Mouse (Mus musculus) intestine, embryonic 15.5 days (tissue): Measurements from ENCODE around the gene Depdc1b. TPM values are rescaled to one million over a fixed set of nuclear protein-coding genes. Genes with fewer than 3 reads are reported as not detected.

Experiments used
- ATAC-seq: fragments of 200-750 bp; cut with Nextera tagmentation; 2 replicates; pipeline ENCODE4 v1.8.0; 2017; ENCODE audit warnings: moderate TSS enrichment, moderate library complexity
- H3K27ac ChIP-seq: fragments of 300-500 bp; sonication (generic); 2 replicates; pipeline ENCODE4 v1.5.1; 2015; ENCODE audit warnings: mild to moderate bottlenecking, inconsistent platforms
- H3K27me3 ChIP-seq: fragments of 300-500 bp; sonication (generic); replicated peaks from 2 replicates; pipeline ENCODE4 v1.6.1; 2015; ENCODE audit warnings: inconsistent platforms
- H3K36me3 ChIP-seq: fragments of 300-500 bp; sonication (generic); 2 replicates; pipeline ENCODE4 v1.6.1; 2015; ENCODE audit warnings: inconsistent platforms
- H3K4me1 ChIP-seq: fragments of 300-500 bp; sonication (generic); replicated peaks from 2 replicates; pipeline ENCODE4 v1.6.1; 2015; ENCODE audit warnings: inconsistent platforms
- H3K4me2 ChIP-seq: fragments of 300-500 bp; sonication (generic); replicated peaks from 2 replicates; pipeline ENCODE4 v1.6.1; 2015; ENCODE audit warnings: mild to moderate bottlenecking, inconsistent platforms
- H3K4me3 ChIP-seq: fragments of 300-500 bp; sonication (generic); replicated peaks from 2 replicates; pipeline ENCODE4 v1.5.1; 2015; ENCODE audit warnings: inconsistent platforms
- H3K9ac ChIP-seq: fragments of 300-500 bp; sonication (generic); 2 replicates; pipeline ENCODE4 v1.6.1; 2015; ENCODE audit warnings: inconsistent platforms
- H3K9me3 ChIP-seq: fragments of 300-500 bp; sonication (generic); 2 replicates; pipeline ENCODE4 v1.6.1; 2016; ENCODE audit warnings: inconsistent platforms
- WGBS: fragments of 180-500 bp; shearing (Covaris S2); methylation state at CpG from one replicate; pipeline ENCODE4 v1.1.7; 2015; 5-methylcytosine and 5-hydroxymethylcytosine counted together
- polyA plus RNA-seq: library from polyadenylated mRNA; unstranded; fragments of >200 nt; fragmentation: Nextera tagmentation; extraction: Ambion mirVana; gene quantifications from 2 replicates; pipeline ENCODE4 v1.2.1, GENCODE M21; 2015

Gene Depdc1b
- polyA plus RNA-seq: 6.2 and 6.6 TPM in 2 replicates

GRCm38 (mm10) chr13:108315702-108316486 is at the start of gene Depdc1b:
Depdc1b (plus strand) TSS chr13:108316332.
- no peaks in the 10 kb centered on the region for H3K36me3 ChIP-seq

GRCm38 (mm10) chr13:108267841-108268634 is 48.1 kb upstream of the Depdc1b start:
- no peak overlapping the region for H3K27ac ChIP-seq
- ATAC-seq: no peak
- no peaks in the 10 kb centered on the region for H3K9me3 ChIP-seq
- no peaks in the 10 kb centered on the region for H3K27me3 ChIP-seq
- H3K4me2 ChIP-seq: no peak overlapping the region
- H3K4me1 ChIP-seq: peaks cover 6% of the 10 kb centered on the region; the same call in 1 of the 2 replicates
- no peaks in the 10 kb centered on the region for H3K36me3 ChIP-seq
- WGBS: 57% methylated on average over 9 of the region's 9 CpGs
- H3K4me3 ChIP-seq: no peak overlapping the region
- H3K9ac ChIP-seq: no peak overlapping the region

More at GRCm38 (mm10) chr13:108315702-108316486, at the start of gene Depdc1b:
- peak within 1 kb of the TSS; percentile 96 for H3K4me2 ChIP-seq
- peak within 1 kb of the TSS; percentile 65 for H3K9ac ChIP-seq
- no peaks in the 10 kb centered on the region for H3K27me3 ChIP-seq
- peak within 1 kb of the TSS; percentile 58 for H3K4me3 ChIP-seq
- 0 out of 2 replicates have a peak, but pooled peaks cover 11% of the 10 kb centered on the region for H3K4me1 ChIP-seq
- H3K27ac ChIP-seq: peak within 1 kb of the TSS; percentile 49
- no peaks in the 10 kb centered on the region for H3K9me3 ChIP-seq
- 1% methylated on average over 48 of the region's 48 CpGs for WGBS
- ATAC-seq: peak; percentile 99

- no peaks in the 10 kb centered on the region for H3K27me3 ChIP-seq
- H3K4me2 ChIP-seq: no peak overlapping the region
- ATAC-seq: peak; percentile 88
- WGBS: 29% methylated on average over 7 of the region's 7 CpGs
- no peak overlapping the region for H3K4me3 ChIP-seq
- H3K27ac ChIP-seq: no peak overlapping the region
- peaks cover 8% of the 10 kb centered on the region; the same call in 1 of the 2 replicates for H3K4me1 ChIP-seq
- no peaks in the 10 kb centered on the region for H3K36me3 ChIP-seq
- no peaks in the 10 kb centered on the region for H3K9me3 ChIP-seq
- H3K9ac ChIP-seq: no peak overlapping the region
Observed at GRCm38 (mm10) chr13:108271458-108272148, 44.5 kb upstream of the Depdc1b start.

- Histone ChIP-seq H3K4me2 (no peak overlapping the region), H3K36me3 (no peaks in the 10 kb centered on the region), H3K9ac (no peak overlapping the region), H3K4me3 (no peak overlapping the region), H3K27me3 (no peaks in the 10 kb centered on the region), H3K4me1 (peaks cover 8% of the 10 kb centered on the region; the same call in 1 of the 2 replicates), H3K27ac (no peak overlapping the region), H3K9me3 (no peaks in the 10 kb centered on the region)
- ATAC-seq: 0 out of 2 replicates have a peak, but pooled peaks have one; percentile 18
- 66% methylated on average over 8 of the region's 8 CpGs for WGBS
Observed at GRCm38 (mm10) chr13:108272332-108272731, 43.8 kb upstream of the Depdc1b start.

- ATAC-seq: 0 out of 2 replicates have a peak, but pooled peaks have one; percentile 14
- WGBS: 61% methylated on average over 15 of the region's 15 CpGs
Observed at GRCm38 (mm10) chr13:108273034-108273433, 43.1 kb upstream of the Depdc1b start.

GRCm38 (mm10) chr13:108273456-108273855 is 42.7 kb upstream of the Depdc1b start:
- Histone ChIP-seq H3K4me2 (no peak overlapping the region), H3K4me3 (no peak overlapping the region), H3K27me3 (no peaks in the 10 kb centered on the region), H3K27ac (no peak overlapping the region), H3K36me3 (no peaks in the 10 kb centered on the region), H3K9me3 (no peaks in the 10 kb centered on the region), H3K4me1 (peaks cover 8% of the 10 kb centered on the region; the same call in 1 of the 2 replicates), H3K9ac (no peak overlapping the region)
- 68% methylated on average over 5 of the region's 5 CpGs for WGBS
- ATAC-seq: no peak

More at GRCm38 (mm10) chr13:108273034-108273433, 43.1 kb upstream of the Depdc1b start:
- Histone ChIP-seq H3K9me3 (no peaks in the 10 kb centered on the region), H3K27me3 (no peaks in the 10 kb centered on the region), H3K4me2 (no peak overlapping the region), H3K36me3 (no peaks in the 10 kb centered on the region), H3K4me1 (peaks cover 8% of the 10 kb centered on the region; the same call in 1 of the 2 replicates), H3K9ac (no peak overlapping the region), H3K4me3 (no peak overlapping the region), H3K27ac (no peak overlapping the region)

GRCm38 (mm10) chr13:108276561-108276960 is 39.6 kb upstream of the Depdc1b start:
- WGBS: 61% methylated on average over 1 of the region's 1 CpGs
- Histone ChIP-seq H3K4me1 (peaks cover 8% of the 10 kb centered on the region; the same call in 1 of the 2 replicates), H3K9ac (no peak overlapping the region), H3K4me3 (no peak overlapping the region), H3K27me3 (no peaks in the 10 kb centered on the region), H3K36me3 (no peaks in the 10 kb centered on the region), H3K9me3 (no peaks in the 10 kb centered on the region), H3K27ac (no peak overlapping the region), H3K4me2 (no peak overlapping the region)
- ATAC-seq: no peak

- Histone ChIP-seq H3K9ac (no peak overlapping the region), H3K4me3 (no peak overlapping the region), H3K27me3 (no peaks in the 10 kb centered on the region), H3K4me1 (peaks cover 3% of the 10 kb centered on the region; the same call in 1 of the 2 replicates), H3K4me2 (no peak overlapping the region), H3K9me3 (no peaks in the 10 kb centered on the region), H3K36me3 (no peaks in the 10 kb centered on the region), H3K27ac (no peak overlapping the region)
- WGBS: 88% methylated on average over 7 of the region's 7 CpGs
- no peak for ATAC-seq
Observed at GRCm38 (mm10) chr13:108277320-108277719, 38.8 kb upstream of the Depdc1b start.

- Histone ChIP-seq H3K27ac (no peak overlapping the region), H3K4me1 (no peaks in the 10 kb centered on the region), H3K9me3 (no peaks in the 10 kb centered on the region), H3K36me3 (no peaks in the 10 kb centered on the region), H3K4me2 (no peak overlapping the region), H3K9ac (no peak overlapping the region), H3K4me3 (no peak overlapping the region), H3K27me3 (no peaks in the 10 kb centered on the region)
- ATAC-seq: no peak
- 51% methylated on average over 6 of the region's 6 CpGs for WGBS
Observed at GRCm38 (mm10) chr13:108278592-108278991, 37.5 kb upstream of the Depdc1b start.

- Histone ChIP-seq H3K9me3 (no peaks in the 10 kb centered on the region), H3K9ac (no peak overlapping the region), H3K36me3 (no peaks in the 10 kb centered on the region), H3K4me2 (no peak overlapping the region), H3K4me1 (no peaks in the 10 kb centered on the region), H3K4me3 (no peak overlapping the region), H3K27ac (no peak overlapping the region), H3K27me3 (no peaks in the 10 kb centered on the region)
- 93% methylated on average over 2 of the region's 2 CpGs for WGBS
- ATAC-seq: no peak
Observed at GRCm38 (mm10) chr13:108284312-108284711, 31.8 kb upstream of the Depdc1b start.

- no peak overlapping the region for H3K9ac ChIP-seq
- ATAC-seq: no peak
- H3K36me3 ChIP-seq: no peaks in the 10 kb centered on the region
- no peak overlapping the region for H3K4me2 ChIP-seq
- no peak overlapping the region for H3K27ac ChIP-seq
- no peak overlapping the region for H3K4me3 ChIP-seq
- no peaks in the 10 kb centered on the region for H3K27me3 ChIP-seq
- no peaks in the 10 kb centered on the region for H3K4me1 ChIP-seq
- 52% methylated on average over 3 of the region's 3 CpGs for WGBS
- H3K9me3 ChIP-seq: no peaks in the 10 kb centered on the region
Observed at GRCm38 (mm10) chr13:108287953-108288352, 28.2 kb upstream of the Depdc1b start.

- ATAC-seq: no peak
- no peaks in the 10 kb centered on the region for H3K27me3 ChIP-seq
- H3K9me3 ChIP-seq: no peaks in the 10 kb centered on the region
- H3K9ac ChIP-seq: no peak overlapping the region
- no peak overlapping the region for H3K27ac ChIP-seq
- H3K4me2 ChIP-seq: no peak overlapping the region
- H3K4me1 ChIP-seq: no peaks in the 10 kb centered on the region
- no peaks in the 10 kb centered on the region for H3K36me3 ChIP-seq
- 84% methylated on average over 3 of the region's 3 CpGs for WGBS
- no peak overlapping the region for H3K4me3 ChIP-seq
Observed at GRCm38 (mm10) chr13:108289436-108289835, 26.7 kb upstream of the Depdc1b start.
